Mouse (Mus musculus) T-cell, adult 2 months (primary cell): Measurements from ENCODE around the gene Lcn2.
A peak's percentile ranks its signal among the peaks of the same experiment; 100 is the strongest.

Experiments
- DNase-seq: peaks from one replicate; pipeline ENCODE4 v3.0.0; 2022; ENCODE audit warnings: low spot score

Lcn2 gene

GRCm38 (mm10) chr2:32387706-32388490 is at the start of gene Lcn2:
Gene Lcn2, minus strand, starts transcription at chr2:32388252.
- DNase-seq: no peak

GRCm38 (mm10) chr2:32437612-32438166 is 49.6 kb upstream of the Lcn2 start:
- no peak for DNase-seq

GRCm38 (mm10) chr2:32436686-32437372 is 48.8 kb upstream of the Lcn2 start:
- no peak for DNase-seq

- no peak for DNase-seq
These were observed 42.9 kb upstream of the Lcn2 start for GRCm38 (mm10) chr2:32430701-32431676.

- no peak for DNase-seq
These were observed 41.3 kb upstream of the Lcn2 start for GRCm38 (mm10) chr2:32429215-32429891.

- DNase-seq: no peak
These were observed 40.2 kb upstream of the Lcn2 start for GRCm38 (mm10) chr2:32428262-32428722.

- DNase-seq: no peak
These were observed 39.7 kb upstream of the Lcn2 start for GRCm38 (mm10) chr2:32427720-32428119.

- DNase-seq: no peak
These were observed 38.1 kb upstream of the Lcn2 start for GRCm38 (mm10) chr2:32426141-32426540.

- DNase-seq: no peak
These were observed 37.5 kb upstream of the Lcn2 start for GRCm38 (mm10) chr2:32425568-32425967.

- no peak for DNase-seq
These were observed 36.7 kb upstream of the Lcn2 start for GRCm38 (mm10) chr2:32424796-32425195.

- DNase-seq: peak; percentile 45
These were observed 35.7 kb upstream of the Lcn2 start for GRCm38 (mm10) chr2:32423481-32424331.

GRCm38 (mm10) chr2:32421851-32422251 is 33.8 kb upstream of the Lcn2 start:
- no peak for DNase-seq

- no peak for DNase-seq
These were observed 32.6 kb upstream of the Lcn2 start for GRCm38 (mm10) chr2:32420647-32421046.

- no peak for DNase-seq
These were observed 32.1 kb upstream of the Lcn2 start for GRCm38 (mm10) chr2:32420066-32420608.

GRCm38 (mm10) chr2:32419359-32419758 is 31.3 kb upstream of the Lcn2 start:
- DNase-seq: no peak

- no peak for DNase-seq
These were observed 30.5 kb upstream of the Lcn2 start for GRCm38 (mm10) chr2:32418430-32419151.

GRCm38 (mm10) chr2:32417486-32417885 is 29.4 kb upstream of the Lcn2 start:
- DNase-seq: no peak

GRCm38 (mm10) chr2:32416556-32416955 is 28.5 kb upstream of the Lcn2 start:
- DNase-seq: no peak

- DNase-seq: no peak
These were observed 27.7 kb upstream of the Lcn2 start for GRCm38 (mm10) chr2:32415801-32416200.
